Mouse (Mus musculus) layer of hippocampus, adult 8-10 months (tissue): ENCODE results near the gene Hrk. TPM values are rescaled to one million over a fixed set of nuclear protein-coding genes. Genes with fewer than 3 reads are reported as not detected.

Source experiments
- DNase-seq, 2 experiments: peaks; one replicate each; pipeline ENCODE4 v3.0.0; 2022; ENCODE audit warnings: low spot score in 2 of 2
- total RNA-seq, 4 experiments: library from RNA; stranded (reverse); gene quantifications; 2 replicates each; pipeline ENCODE4 v1.2.4; 2022

Gene Hrk
- total RNA-seq, 4 experiments from 2014 or later = 24.6 to 32.6 (median 28.6) TPM

GRCm38 (mm10) chr5:118160691-118161090 is 3.8 kb upstream of the Hrk start:
- DNase-seq = no peak

GRCm38 (mm10) chr5:118165462-118165861 is 1.0 kb downstream of the Hrk start:
- DNase-seq = no peak

GRCm38 (mm10) chr5:118167561-118167995 is 3.1 kb downstream of the Hrk start:
- DNase-seq = peak; percentile 56 to 63

GRCm38 (mm10) chr5:118169222-118170221 is 5.1 kb downstream of the Hrk start:
- DNase-seq = no peak

- peak in 1 of 2 experiments; percentile 35 for DNase-seq
Measured at GRCm38 (mm10) chr5:118170888-118171529, 6.6 kb downstream of the Hrk start.

- DNase-seq = peak in 1 of 2 experiments; percentile 45
Measured at GRCm38 (mm10) chr5:118171665-118172064, 7.2 kb downstream of the Hrk start.

GRCm38 (mm10) chr5:118172078-118172723 is 7.8 kb downstream of the Hrk start:
- no peak for DNase-seq

- DNase-seq = no peak
Measured at GRCm38 (mm10) chr5:118174310-118175009, 10.0 kb downstream of the Hrk start.

GRCm38 (mm10) chr5:118175137-118175536 is 10.7 kb downstream of the Hrk start:
- DNase-seq = no peak

- DNase-seq = no peak
Measured at GRCm38 (mm10) chr5:118177640-118178039, 13.2 kb downstream of the Hrk start.

- no peak for DNase-seq
Measured at GRCm38 (mm10) chr5:118186903-118187633, 22.6 kb downstream of the Hrk start.

- no peak for DNase-seq
Measured at GRCm38 (mm10) chr5:118188356-118188755, 23.9 kb downstream of the Hrk start.

GRCm38 (mm10) chr5:118190491-118190890 is 26.0 kb downstream of the Hrk start:
- no peak for DNase-seq

- peak in 1 of 2 experiments; percentile 24 for DNase-seq
Measured at GRCm38 (mm10) chr5:118192221-118192620, 27.8 kb downstream of the Hrk start.

GRCm38 (mm10) chr5:118197421-118197820 is 33.0 kb downstream of the Hrk start:
- DNase-seq = peak in 1 of 2 experiments; percentile 35

GRCm38 (mm10) chr5:118199670-118200069 is 35.2 kb downstream of the Hrk start:
- DNase-seq = no peak

GRCm38 (mm10) chr5:118204675-118205440 is 40.4 kb downstream of the Hrk start:
- no peak for DNase-seq

- DNase-seq = no peak
Measured at GRCm38 (mm10) chr5:118205852-118206251, 41.4 kb downstream of the Hrk start.

- no peak for DNase-seq
Measured at GRCm38 (mm10) chr5:118214012-118214411, 49.6 kb downstream of the Hrk start.
